Mouse (Mus musculus) embryonic facial prominence, embryonic 10.5 days (tissue): ENCODE results near the gene Tmigd1. TPM values are rescaled to one million over a fixed set of nuclear protein-coding genes. Genes with fewer than 3 reads are reported as not detected.

Experiments
- DNase-seq: peaks from one replicate; pipeline ENCODE4 v3.0.0-alpha.2; 2017; ENCODE audit warnings: low spot score
- H3K27ac ChIP-seq: fragments of 300-500 bp; sonication (generic); replicated peaks from 2 replicates; pipeline ENCODE4 v1.5.1; 2016; ENCODE audit warnings: mild to moderate bottlenecking
- H3K27me3 ChIP-seq: fragments of 300-500 bp; sonication (generic); replicated peaks from 2 replicates; pipeline ENCODE4 v1.6.1; 2016; ENCODE audit warnings: low read depth, mild to moderate bottlenecking; ENCODE audit not compliant: poor library complexity, severe bottlenecking
- H3K36me3 ChIP-seq: fragments of 300-500 bp; sonication (generic); replicated peaks from 2 replicates; pipeline ENCODE4 v1.6.1; 2016; ENCODE audit warnings: mild to moderate bottlenecking, moderate library complexity
- H3K4me1 ChIP-seq: fragments of 300-500 bp; sonication (generic); 2 replicates; pipeline ENCODE4 v1.6.1; 2016
- H3K4me3 ChIP-seq: fragments of 300-500 bp; sonication (generic); 2 replicates; pipeline ENCODE4 v1.5.1; 2016; ENCODE audit warnings: mild to moderate bottlenecking, moderate library complexity
- H3K9me3 ChIP-seq: fragments of 300-500 bp; sonication (generic); 2 replicates; pipeline ENCODE4 v1.6.1; 2016; ENCODE audit warnings: mild to moderate bottlenecking
- WGBS: fragments of 180-500 bp; shearing (Covaris S2); methylation state at CpG from one replicate; pipeline ENCODE4 v1.1.7; 2016; 5-methylcytosine and 5-hydroxymethylcytosine counted together
- polyA plus RNA-seq: library from polyadenylated mRNA; unstranded; fragments of >200 nt; fragmentation: Nextera tagmentation; extraction: Ambion mirVana; gene quantifications from 2 replicates; pipeline ENCODE4 v1.2.1, GENCODE M21; 2016

Tmigd1 gene
- polyA plus RNA-seq: not detected in 2 replicates

DNA sequence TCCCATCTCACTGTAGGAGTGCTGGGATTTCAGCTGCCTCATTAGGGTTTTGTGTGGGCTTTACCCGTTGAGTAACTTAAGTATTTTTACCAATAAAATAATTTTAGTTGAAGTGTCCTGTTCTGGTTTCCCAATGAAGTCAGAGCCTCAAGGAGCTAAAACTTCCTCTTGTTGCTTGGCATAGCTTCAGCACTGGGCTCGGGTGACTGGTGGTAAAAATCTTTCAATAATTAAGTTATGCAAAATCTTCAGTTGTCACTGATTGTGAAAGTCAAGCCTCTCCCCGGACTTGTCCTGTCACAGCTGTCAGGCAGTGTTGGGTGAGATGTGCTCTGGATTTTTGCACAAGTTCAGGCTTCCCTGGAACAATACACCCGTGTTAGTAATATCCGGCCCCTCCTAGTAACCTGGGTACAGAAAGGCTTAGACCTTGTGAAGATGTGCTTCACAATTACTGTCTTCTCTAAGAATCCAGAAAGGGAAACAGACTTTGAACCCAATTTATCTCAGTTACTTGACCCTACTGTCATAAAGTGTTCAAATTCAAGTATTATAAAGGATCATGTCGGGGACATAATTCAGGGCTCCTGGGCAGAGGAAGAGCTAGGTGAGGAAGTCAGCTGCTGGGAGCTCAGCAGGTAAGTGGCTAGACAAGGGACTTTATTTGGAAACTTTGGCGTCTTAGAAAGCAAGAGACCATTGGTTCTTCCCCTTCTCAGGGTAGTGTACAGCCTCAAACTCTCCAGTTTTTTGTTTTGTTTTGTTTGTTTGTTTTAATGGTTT, at the start of gene Tmigd1:
Gene Tmigd1 (plus strand): TSS at position 581 of the 783 bp plus-strand sequence.
- H3K27ac ChIP-seq: no peak within 1 kb of the TSS
- H3K4me1 ChIP-seq: peaks cover 4% of the 10 kb centered on the region; the same call in 1 of the 2 replicates
- DNase-seq: no peak
- no peaks in the 10 kb centered on the region for H3K27me3 ChIP-seq
- no peaks in the 10 kb centered on the region for H3K9me3 ChIP-seq
- H3K4me3 ChIP-seq: no peak within 1 kb of the TSS
- 79% methylated on average over 7 of the region's 7 CpGs for WGBS
- no peaks in the 10 kb centered on the region for H3K36me3 ChIP-seq

DNA sequence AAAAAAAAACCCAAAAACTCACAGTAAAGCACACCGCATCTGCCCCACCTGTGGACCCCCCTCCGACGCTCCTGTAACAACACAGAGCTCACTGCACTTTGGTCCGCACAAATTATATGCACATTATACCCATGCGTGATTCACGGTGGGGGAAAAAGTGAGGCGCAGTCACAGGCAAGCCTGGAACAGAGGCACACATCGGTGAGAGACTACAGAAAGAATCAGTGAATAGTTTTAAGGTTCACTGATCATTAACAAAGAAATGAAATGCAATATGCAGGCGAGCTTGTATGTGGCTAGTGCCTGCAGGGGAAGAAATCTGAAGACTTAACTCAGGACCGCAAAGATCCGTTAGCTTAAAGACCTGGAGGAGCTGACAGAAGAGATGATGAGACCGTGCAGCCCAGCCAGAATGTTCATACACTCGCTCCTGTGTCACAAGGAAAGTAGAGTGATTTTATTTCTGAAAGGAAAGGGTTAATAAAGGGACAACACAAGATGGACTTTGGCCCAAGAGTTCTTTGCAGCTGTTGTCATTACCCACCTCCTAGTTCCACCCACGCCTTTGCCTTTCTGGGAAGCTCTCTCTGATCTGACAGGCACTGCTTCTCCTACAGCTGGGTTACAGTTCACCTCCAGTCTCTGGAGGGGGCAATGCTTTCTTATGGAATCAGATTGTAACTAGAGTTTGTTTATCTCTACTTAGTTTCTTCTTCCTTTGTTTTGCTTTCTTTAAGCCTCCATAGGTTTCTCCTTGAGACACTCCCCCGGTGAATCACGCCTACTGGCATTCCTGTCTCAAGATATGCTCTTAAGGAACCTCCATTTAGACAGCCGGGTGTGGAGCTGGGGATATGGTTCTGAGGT, 47.3 kb upstream of the Tmigd1 start:
- no peaks in the 10 kb centered on the region for H3K36me3 ChIP-seq
- peaks cover 11% of the 10 kb centered on the region; the same call in 1 of the 2 replicates for H3K4me1 ChIP-seq
- no peaks in the 10 kb centered on the region for H3K27me3 ChIP-seq
- no peak for DNase-seq
- no peak overlapping the region for H3K4me3 ChIP-seq
- WGBS: 66% methylated on average over 17 of the region's 17 CpGs
- H3K27ac ChIP-seq: no peak overlapping the region
- no peaks in the 10 kb centered on the region for H3K9me3 ChIP-seq

- DNase-seq: no peak
- Histone ChIP-seq H3K27ac (no peak overlapping the region), H3K4me3 (no peak overlapping the region), H3K36me3 (no peaks in the 10 kb centered on the region), H3K9me3 (no peaks in the 10 kb centered on the region), H3K27me3 (no peaks in the 10 kb centered on the region), H3K4me1 (peaks cover 9% of the 10 kb centered on the region; the same call in 1 of the 2 replicates)
- 86% methylated on average over 2 of the region's 2 CpGs for WGBS
These were observed 45.4 kb upstream of the Tmigd1 start for GRCm38 (mm10) chr11:76856601-76857000.

- Histone ChIP-seq H3K36me3 (no peaks in the 10 kb centered on the region), H3K4me1 (peaks cover 9% of the 10 kb centered on the region; the same call in 1 of the 2 replicates), H3K27ac (no peak overlapping the region), H3K4me3 (no peak overlapping the region), H3K9me3 (no peaks in the 10 kb centered on the region), H3K27me3 (no peaks in the 10 kb centered on the region)
- no peak for DNase-seq
- 91% methylated on average over 7 of the region's 7 CpGs for WGBS
These were observed 44.8 kb upstream of the Tmigd1 start for GRCm38 (mm10) chr11:76857111-76857510.

DNA sequence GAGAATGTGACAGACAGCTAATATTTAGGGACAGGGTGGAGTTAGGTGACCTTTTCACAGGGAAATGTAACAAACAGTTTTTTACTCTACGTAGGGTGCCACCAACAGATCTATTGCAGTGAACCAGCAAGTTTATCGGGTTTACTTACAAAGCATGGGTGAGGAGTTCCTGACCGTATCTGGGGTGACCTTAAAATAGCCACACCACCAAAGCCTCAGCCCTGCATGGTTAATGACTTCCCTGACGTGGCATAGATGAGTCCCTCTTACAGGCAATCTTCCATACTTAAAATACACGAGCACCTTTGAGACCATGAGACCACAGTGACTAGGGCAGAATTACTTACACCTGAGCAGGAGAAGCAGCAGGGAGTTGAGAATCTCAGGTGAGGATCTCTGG, 43.2 kb upstream of the Tmigd1 start:
- WGBS: 76% methylated on average over 5 of the region's 5 CpGs
- no peaks in the 10 kb centered on the region for H3K27me3 ChIP-seq
- DNase-seq: no peak
- H3K27ac ChIP-seq: no peak overlapping the region
- no peaks in the 10 kb centered on the region for H3K9me3 ChIP-seq
- no peaks in the 10 kb centered on the region for H3K36me3 ChIP-seq
- H3K4me1 ChIP-seq: peaks cover 9% of the 10 kb centered on the region; the same call in 1 of the 2 replicates
- H3K4me3 ChIP-seq: no peak overlapping the region

GRCm38 (mm10) chr11:76859261-76859660, 42.7 kb upstream of the Tmigd1 start:
- Histone ChIP-seq H3K27me3 (no peaks in the 10 kb centered on the region), H3K36me3 (no peaks in the 10 kb centered on the region), H3K9me3 (no peaks in the 10 kb centered on the region), H3K4me1 (peaks cover 9% of the 10 kb centered on the region; the same call in 1 of the 2 replicates), H3K4me3 (no peak overlapping the region), H3K27ac (no peak overlapping the region)
- WGBS: 66% methylated on average over 5 of the region's 5 CpGs
- DNase-seq: no peak

- no peak overlapping the region for H3K27ac ChIP-seq
- no peaks in the 10 kb centered on the region for H3K27me3 ChIP-seq
- H3K36me3 ChIP-seq: no peaks in the 10 kb centered on the region
- no peak overlapping the region for H3K4me3 ChIP-seq
- no peak for DNase-seq
- 95% methylated on average over 3 of the region's 3 CpGs for WGBS
- H3K4me1 ChIP-seq: no peaks in the 10 kb centered on the region
- no peaks in the 10 kb centered on the region for H3K9me3 ChIP-seq
These were observed 40.8 kb upstream of the Tmigd1 start for GRCm38 (mm10) chr11:76861185-76861584.

DNA sequence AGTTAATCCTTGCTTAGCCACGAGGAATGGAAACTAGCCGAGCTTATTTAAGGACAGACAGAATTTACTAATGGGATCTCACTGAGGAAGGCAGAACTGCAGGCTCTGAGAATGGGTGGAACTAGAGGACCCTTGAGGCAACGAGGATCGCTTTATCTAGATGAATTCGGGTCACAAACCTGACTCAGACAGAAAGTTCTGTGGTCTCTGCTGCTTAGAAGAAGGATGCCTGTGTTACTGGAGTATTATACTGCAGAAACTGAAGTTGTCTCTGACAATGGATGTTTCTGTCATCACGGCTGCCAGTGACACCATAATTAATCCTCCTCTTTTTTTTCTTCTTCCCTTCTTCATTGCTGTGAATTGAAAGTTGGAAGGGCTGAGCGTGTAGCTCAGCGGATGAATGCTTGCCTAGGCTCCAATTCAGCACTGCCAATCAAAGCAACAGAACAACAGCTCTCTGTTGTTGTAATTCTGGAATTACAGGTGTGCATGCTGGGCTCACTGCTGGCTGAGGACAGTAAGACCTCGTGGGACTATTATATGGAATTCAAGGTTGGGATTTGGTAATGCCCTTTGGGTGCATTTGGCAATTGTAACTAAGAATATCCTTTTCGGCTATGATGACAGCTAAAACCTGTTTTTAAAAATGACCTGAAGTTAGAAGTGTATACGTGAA, 29.3 kb upstream of the Tmigd1 start:
- Histone ChIP-seq H3K27me3 (no peaks in the 10 kb centered on the region), H3K9me3 (no peaks in the 10 kb centered on the region), H3K27ac (no peak overlapping the region), H3K4me3 (no peak overlapping the region), H3K4me1 (peaks cover 4% of the 10 kb centered on the region; the same call in 1 of the 2 replicates), H3K36me3 (no peaks in the 10 kb centered on the region)
- WGBS: 67% methylated on average over 11 of the region's 11 CpGs
- no peak for DNase-seq

DNA sequence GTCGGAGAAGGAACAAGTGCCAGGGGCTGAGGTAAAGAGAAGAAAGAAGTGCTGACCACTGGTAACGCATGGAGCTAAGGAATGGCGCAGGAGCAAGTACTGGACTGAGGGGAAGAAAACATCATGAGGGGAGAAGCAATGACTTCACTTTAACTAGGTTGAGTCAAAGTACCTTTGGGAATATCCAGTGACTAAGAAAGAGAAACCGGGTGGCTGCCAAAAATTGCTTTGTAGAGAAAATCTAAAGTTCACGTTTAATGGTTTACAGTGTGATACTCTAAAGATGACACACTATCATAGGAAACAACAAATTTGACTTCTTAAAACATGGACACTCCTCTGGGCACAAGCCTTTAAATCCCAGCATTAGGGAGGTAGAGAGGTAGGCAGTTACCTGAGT, 28.1 kb upstream of the Tmigd1 start:
- H3K9me3 ChIP-seq: no peaks in the 10 kb centered on the region
- no peak overlapping the region for H3K27ac ChIP-seq
- DNase-seq: no peak
- H3K4me1 ChIP-seq: peaks cover 4% of the 10 kb centered on the region; the same call in 1 of the 2 replicates
- H3K27me3 ChIP-seq: no peaks in the 10 kb centered on the region
- WGBS: 88% methylated on average over 5 of the region's 5 CpGs
- no peak overlapping the region for H3K4me3 ChIP-seq
- H3K36me3 ChIP-seq: no peaks in the 10 kb centered on the region

- peaks cover 4% of the 10 kb centered on the region; the same call in 1 of the 2 replicates for H3K4me1 ChIP-seq
- 71% methylated on average over 6 of the region's 6 CpGs for WGBS
- H3K4me3 ChIP-seq: no peak overlapping the region
- no peaks in the 10 kb centered on the region for H3K27me3 ChIP-seq
- no peak for DNase-seq
- H3K9me3 ChIP-seq: no peaks in the 10 kb centered on the region
- no peak overlapping the region for H3K27ac ChIP-seq
- no peaks in the 10 kb centered on the region for H3K36me3 ChIP-seq
These were observed 27.2 kb upstream of the Tmigd1 start for GRCm38 (mm10) chr11:76874766-76875165.

GRCm38 (mm10) chr11:76879816-76880215, 22.1 kb upstream of the Tmigd1 start:
- no peak for DNase-seq
- H3K36me3 ChIP-seq: no peaks in the 10 kb centered on the region
- peaks cover 2% of the 10 kb centered on the region; the same call in 1 of the 2 replicates for H3K4me1 ChIP-seq
- no peak overlapping the region for H3K4me3 ChIP-seq
- 87% methylated on average over 5 of the region's 5 CpGs for WGBS
- H3K27me3 ChIP-seq: no peaks in the 10 kb centered on the region
- no peak overlapping the region for H3K27ac ChIP-seq
- no peaks in the 10 kb centered on the region for H3K9me3 ChIP-seq

DNA sequence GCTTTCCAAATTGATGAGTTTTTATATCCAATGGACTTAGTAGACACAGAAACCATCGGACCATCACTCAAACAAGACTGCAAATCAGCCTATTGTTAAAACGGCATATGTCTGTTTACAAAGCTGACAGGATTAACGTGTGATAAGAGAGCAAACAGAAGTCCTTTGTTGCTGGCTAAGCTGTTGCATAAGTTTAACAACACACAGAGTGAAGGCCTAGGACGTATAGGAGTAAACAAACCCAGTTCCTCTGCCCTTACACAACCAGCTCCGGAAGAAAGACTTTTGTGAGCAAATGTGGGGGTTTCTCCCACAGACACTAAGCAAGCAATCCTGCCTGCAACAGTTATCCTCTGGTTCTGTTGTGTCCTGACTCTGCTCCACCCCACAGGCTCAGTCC, 17.5 kb upstream of the Tmigd1 start:
- H3K36me3 ChIP-seq: no peaks in the 10 kb centered on the region
- no peak overlapping the region for H3K27ac ChIP-seq
- no peak overlapping the region for H3K4me3 ChIP-seq
- no peaks in the 10 kb centered on the region for H3K9me3 ChIP-seq
- no peak for DNase-seq
- H3K4me1 ChIP-seq: 0 out of 2 replicates have a peak, but pooled peaks cover under 1% of the 10 kb centered on the region
- 42% methylated on average over 5 of the region's 5 CpGs for WGBS
- H3K27me3 ChIP-seq: no peaks in the 10 kb centered on the region
